Mouse (Mus musculus): ENCODE results near the gene Caln1. TPM values are rescaled to one million over a fixed set of nuclear protein-coding genes. Genes with fewer than 3 reads are reported as not detected.

The Caln1 gene
- polyA plus RNA-seq, 1 experiment from 2014 or later = 0.38 TPM

DNA sequence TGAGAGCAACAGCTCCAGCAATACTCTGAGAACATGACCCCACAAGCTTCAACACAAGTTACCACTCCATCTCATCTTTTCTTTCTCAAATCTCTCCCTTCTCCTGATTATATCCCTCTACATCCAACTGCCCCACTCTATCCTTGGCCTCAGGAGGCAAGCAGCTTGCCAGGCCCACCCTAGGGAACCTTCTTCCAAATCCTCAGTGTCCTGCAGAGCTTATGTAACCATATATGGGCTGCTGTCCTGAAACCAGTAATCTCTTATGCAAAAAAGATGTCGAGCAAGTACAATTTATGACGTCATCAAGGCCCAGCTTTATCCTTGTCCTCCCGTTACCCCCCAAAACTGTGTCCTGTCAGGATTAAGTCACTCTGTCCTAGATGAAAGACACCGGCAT is 333.1 kb downstream of the Caln1 start:
- no peaks in the 10 kb centered on the region for H3K27me3 ChIP-seq (ENCODE audit: control insufficient read depth, insufficient read depth, low read length)
- H3K9me3 ChIP-seq (replicated peaks; ENCODE audit: control insufficient read depth, low read length) = no peaks in the 10 kb centered on the region
- no peaks in the 10 kb centered on the region for H3K4me1 ChIP-seq (ENCODE audit: control insufficient read depth, insufficient read depth, low read length)
- H3K36me3 ChIP-seq (replicated peaks; ENCODE audit: control insufficient read depth, insufficient read depth, low read depth, low read length) = no peaks in the 10 kb centered on the region
- no peak overlapping the region for H3K4me3 ChIP-seq (ENCODE audit: low read depth, low read length)
- no peak overlapping the region for H3K27ac ChIP-seq (replicated peaks; ENCODE audit: low read depth, low read length)
- DNase-seq (ENCODE audit: low spot score) (no peak), ATAC-seq (replicated peaks; ENCODE audit: insufficient number of reproducible peaks, low FRiP score, low TSS enrichment, low read depth) (no peak)
- WGBS = 81% methylated on average over 4 of the region's 4 CpGs
- no peak overlapping the region for H3K9ac ChIP-seq (replicated peaks; ENCODE audit: low read length)
- H3K4me2 ChIP-seq (ENCODE audit: low read depth, low read length) = no peak overlapping the region

DNA sequence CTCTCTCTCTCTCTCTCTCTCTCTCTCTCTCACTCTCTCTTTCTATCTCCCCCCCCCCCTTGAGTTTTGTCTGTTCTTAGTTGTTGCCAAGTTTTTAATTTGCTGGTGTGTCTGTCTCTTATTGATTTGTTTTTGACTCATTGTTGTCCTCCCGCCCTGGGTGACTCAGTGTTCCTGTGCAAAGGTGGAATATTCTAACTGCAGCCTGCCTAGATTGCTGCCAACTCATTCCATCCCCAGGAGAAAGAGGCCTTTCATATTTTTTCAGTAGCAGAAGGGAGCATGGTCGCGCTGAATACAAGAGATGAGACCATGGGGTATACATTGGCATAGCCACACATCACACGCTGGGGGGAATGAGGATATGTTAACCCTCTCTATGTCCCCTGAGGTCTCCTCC is 335.6 kb downstream of the Caln1 start:
- ATAC-seq (replicated peaks; ENCODE audit: insufficient number of reproducible peaks, low FRiP score, low TSS enrichment, low read depth) = no peak
- no peak for DNase-seq (ENCODE audit: low spot score)
- Histone ChIP-seq H3K9ac (replicated peaks; ENCODE audit: low read length) (no peak overlapping the region), H3K4me1 (ENCODE audit: control insufficient read depth, insufficient read depth, low read length) (no peaks in the 10 kb centered on the region), H3K9me3 (replicated peaks; ENCODE audit: control insufficient read depth, low read length) (no peaks in the 10 kb centered on the region), H3K27ac (replicated peaks; ENCODE audit: low read depth, low read length) (no peak overlapping the region), H3K4me3 (ENCODE audit: low read depth, low read length) (no peak overlapping the region), H3K4me2 (ENCODE audit: low read depth, low read length) (no peak overlapping the region), H3K27me3 (ENCODE audit: control insufficient read depth, insufficient read depth, low read length) (no peaks in the 10 kb centered on the region), H3K36me3 (replicated peaks; ENCODE audit: control insufficient read depth, insufficient read depth, low read depth, low read length) (no peaks in the 10 kb centered on the region)
- 84% methylated on average over 4 of the region's 4 CpGs for WGBS

- Histone ChIP-seq H3K27ac (replicated peaks; ENCODE audit: low read depth, low read length) (no peak overlapping the region), H3K4me3 (ENCODE audit: low read depth, low read length) (no peak overlapping the region), H3K36me3 (replicated peaks; ENCODE audit: control insufficient read depth, insufficient read depth, low read depth, low read length) (no peaks in the 10 kb centered on the region), H3K9me3 (replicated peaks; ENCODE audit: control insufficient read depth, low read length) (no peaks in the 10 kb centered on the region), H3K4me1 (ENCODE audit: control insufficient read depth, insufficient read depth, low read length) (no peaks in the 10 kb centered on the region), H3K27me3 (ENCODE audit: control insufficient read depth, insufficient read depth, low read length) (no peaks in the 10 kb centered on the region), H3K4me2 (ENCODE audit: low read depth, low read length) (no peak overlapping the region), H3K9ac (replicated peaks; ENCODE audit: low read length) (no peak overlapping the region)
- no peak for ATAC-seq (replicated peaks; ENCODE audit: insufficient number of reproducible peaks, low FRiP score, low TSS enrichment, low read depth)
- 73% methylated on average over 6 of the region's 6 CpGs for WGBS
- DNase-seq (ENCODE audit: low spot score) = no peak
Measured at GRCm38 (mm10) chr5:130706202-130706855, 337.1 kb downstream of the Caln1 start.

DNA sequence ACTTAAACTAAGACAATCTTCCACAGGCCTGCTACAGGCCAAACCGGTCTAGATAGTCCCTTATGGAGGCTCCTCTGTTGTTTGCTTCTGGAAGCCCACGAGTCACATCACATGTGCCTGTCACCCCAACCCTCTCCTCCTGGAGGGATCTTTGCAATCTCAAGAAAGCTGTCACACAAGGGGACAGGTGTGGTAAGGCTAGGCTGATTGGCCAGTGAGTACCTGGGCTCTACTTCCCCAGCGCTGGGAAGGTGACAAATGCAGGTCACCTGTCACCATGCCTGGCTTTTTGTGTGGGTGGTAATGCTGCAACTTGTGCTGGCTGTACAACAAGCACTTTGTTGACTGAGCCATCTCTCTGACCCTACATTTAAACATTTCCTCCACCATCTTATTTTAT is 338.5 kb downstream of the Caln1 start:
- no peak overlapping the region for H3K4me3 ChIP-seq (ENCODE audit: low read depth, low read length)
- H3K9ac ChIP-seq (replicated peaks; ENCODE audit: low read length) = no peak overlapping the region
- H3K27me3 ChIP-seq (ENCODE audit: control insufficient read depth, insufficient read depth, low read length) = no peaks in the 10 kb centered on the region
- H3K36me3 ChIP-seq (replicated peaks; ENCODE audit: control insufficient read depth, insufficient read depth, low read depth, low read length) = no peaks in the 10 kb centered on the region
- DNase-seq (ENCODE audit: low spot score) (no peak), ATAC-seq (replicated peaks; ENCODE audit: insufficient number of reproducible peaks, low FRiP score, low TSS enrichment, low read depth) (no peak)
- H3K9me3 ChIP-seq (replicated peaks; ENCODE audit: control insufficient read depth, low read length) = no peaks in the 10 kb centered on the region
- H3K4me1 ChIP-seq (ENCODE audit: control insufficient read depth, insufficient read depth, low read length) = no peaks in the 10 kb centered on the region
- WGBS = 87% methylated on average over 3 of the region's 3 CpGs
- no peak overlapping the region for H3K27ac ChIP-seq (replicated peaks; ENCODE audit: low read depth, low read length)
- no peak overlapping the region for H3K4me2 ChIP-seq (ENCODE audit: low read depth, low read length)

- Histone ChIP-seq H3K9ac (replicated peaks; ENCODE audit: low read length) (no peak overlapping the region), H3K36me3 (replicated peaks; ENCODE audit: control insufficient read depth, insufficient read depth, low read depth, low read length) (no peaks in the 10 kb centered on the region), H3K4me1 (ENCODE audit: control insufficient read depth, insufficient read depth, low read length) (no peaks in the 10 kb centered on the region), H3K4me3 (ENCODE audit: low read depth, low read length) (no peak overlapping the region), H3K4me2 (ENCODE audit: low read depth, low read length) (no peak overlapping the region), H3K27ac (replicated peaks; ENCODE audit: low read depth, low read length) (no peak overlapping the region), H3K27me3 (ENCODE audit: control insufficient read depth, insufficient read depth, low read length) (no peaks in the 10 kb centered on the region), H3K9me3 (replicated peaks; ENCODE audit: control insufficient read depth, low read length) (no peaks in the 10 kb centered on the region)
- 84% methylated on average over 4 of the region's 4 CpGs for WGBS
- no peak for DNase-seq (ENCODE audit: low spot score)
- ATAC-seq (replicated peaks; ENCODE audit: insufficient number of reproducible peaks, low FRiP score, low TSS enrichment, low read depth) = no peak
Measured at GRCm38 (mm10) chr5:130708616-130709015, 339.4 kb downstream of the Caln1 start.

GRCm38 (mm10) chr5:130711643-130712042 is 342.4 kb downstream of the Caln1 start:
- H3K27ac ChIP-seq (replicated peaks; ENCODE audit: low read depth, low read length) = no peak overlapping the region
- no peaks in the 10 kb centered on the region for H3K36me3 ChIP-seq (replicated peaks; ENCODE audit: control insufficient read depth, insufficient read depth, low read depth, low read length)
- ATAC-seq (replicated peaks; ENCODE audit: insufficient number of reproducible peaks, low FRiP score, low TSS enrichment, low read depth) (no peak), DNase-seq (ENCODE audit: low spot score) (no peak)
- no peak overlapping the region for H3K9ac ChIP-seq (replicated peaks; ENCODE audit: low read length)
- 91% methylated on average over 2 of the region's 2 CpGs for WGBS
- no peak overlapping the region for H3K4me3 ChIP-seq (ENCODE audit: low read depth, low read length)
- H3K4me2 ChIP-seq (ENCODE audit: low read depth, low read length) = no peak overlapping the region
- H3K27me3 ChIP-seq (ENCODE audit: control insufficient read depth, insufficient read depth, low read length) = no peaks in the 10 kb centered on the region
- no peaks in the 10 kb centered on the region for H3K4me1 ChIP-seq (ENCODE audit: control insufficient read depth, insufficient read depth, low read length)
- H3K9me3 ChIP-seq (replicated peaks; ENCODE audit: control insufficient read depth, low read length) = no peaks in the 10 kb centered on the region

- H3K4me2 ChIP-seq (ENCODE audit: low read depth, low read length) = no peak overlapping the region
- no peak for ATAC-seq (replicated peaks; ENCODE audit: insufficient number of reproducible peaks, low FRiP score, low TSS enrichment, low read depth)
- H3K27me3 ChIP-seq (ENCODE audit: control insufficient read depth, insufficient read depth, low read length) = no peaks in the 10 kb centered on the region
- no peak overlapping the region for H3K27ac ChIP-seq (replicated peaks; ENCODE audit: low read depth, low read length)
- no peaks in the 10 kb centered on the region for H3K9me3 ChIP-seq (replicated peaks; ENCODE audit: control insufficient read depth, low read length)
- no peak for DNase-seq (ENCODE audit: low spot score)
- H3K36me3 ChIP-seq (replicated peaks; ENCODE audit: control insufficient read depth, insufficient read depth, low read depth, low read length) = no peaks in the 10 kb centered on the region
- WGBS = 84% methylated on average over 1 of the region's 1 CpGs
- no peak overlapping the region for H3K4me3 ChIP-seq (ENCODE audit: low read depth, low read length)
- H3K4me1 ChIP-seq (ENCODE audit: control insufficient read depth, insufficient read depth, low read length) = no peaks in the 10 kb centered on the region
- no peak overlapping the region for H3K9ac ChIP-seq (replicated peaks; ENCODE audit: low read length)
Measured at GRCm38 (mm10) chr5:130712281-130712680, 343.0 kb downstream of the Caln1 start.

- Histone ChIP-seq H3K9me3 (replicated peaks; ENCODE audit: control insufficient read depth, low read length) (no peaks in the 10 kb centered on the region), H3K9ac (replicated peaks; ENCODE audit: low read length) (no peak overlapping the region), H3K27ac (replicated peaks; ENCODE audit: low read depth, low read length) (no peak overlapping the region), H3K4me3 (ENCODE audit: low read depth, low read length) (no peak overlapping the region), H3K4me2 (ENCODE audit: low read depth, low read length) (no peak overlapping the region), H3K4me1 (ENCODE audit: control insufficient read depth, insufficient read depth, low read length) (no peaks in the 10 kb centered on the region), H3K27me3 (ENCODE audit: control insufficient read depth, insufficient read depth, low read length) (no peaks in the 10 kb centered on the region), H3K36me3 (replicated peaks; ENCODE audit: control insufficient read depth, insufficient read depth, low read depth, low read length) (no peaks in the 10 kb centered on the region)
- DNase-seq (ENCODE audit: low spot score) (no peak), ATAC-seq (replicated peaks; ENCODE audit: insufficient number of reproducible peaks, low FRiP score, low TSS enrichment, low read depth) (no peak)
- WGBS = 82% methylated on average over 4 of the region's 4 CpGs
Measured at GRCm38 (mm10) chr5:130715181-130715580, 345.9 kb downstream of the Caln1 start.

Measured in embryonic facial prominence, embryonic 11.5 days (tissue).